In the genomic region with DNA sequence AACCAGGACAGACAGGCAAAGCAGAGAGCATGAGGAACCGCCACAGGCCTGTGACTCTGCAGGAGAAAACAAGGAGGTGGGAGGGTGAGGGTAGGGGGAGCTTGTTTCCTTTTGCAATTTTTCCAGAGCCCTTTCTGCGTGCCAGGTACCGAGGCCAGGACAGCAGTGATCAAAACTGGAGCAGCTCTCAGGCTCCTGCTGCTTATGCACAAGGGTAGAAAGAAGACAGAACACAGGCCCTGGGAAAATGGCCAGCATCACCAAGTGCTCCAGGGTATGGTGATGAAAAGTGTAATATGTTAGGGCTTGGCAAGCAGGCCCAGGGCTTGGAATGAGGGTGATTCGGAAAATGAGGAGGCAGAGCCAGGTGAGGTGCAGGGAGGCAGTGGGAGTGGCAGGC, we compare ENCODE assay signal across 15 mouse cellular contexts.
DNase-seq lines count a peak whose midpoint lies in the region; ATAC-seq lines count a peak whose summit lies in the region.
"Had no signal": no experiment of that assay in that cellular context is flagged by ENCODE, and none has a peak within 500 bp of the region (broad histone marks: within the 10 kb centered on the region; RNA-seq: fewer than 3 reads in every experiment).

No protein-coding gene starts in this region.

- peaks cover 9% of the 10 kb centered on the region; the same call in 1 of the 2 replicates for H3K4me1 ChIP-seq in embryonic facial prominence, embryonic 14.5 days (ENCODE audit: control insufficient read depth, insufficient read depth, low read length)
- peaks cover 9% of the 10 kb centered on the region for H3K4me1 ChIP-seq in embryonic facial prominence, embryonic 10.5 days
- H3K4me1 ChIP-seq in heart, embryonic 16.5 days (ENCODE audit: control insufficient read depth, insufficient read depth, low read length), result peaks cover 5% of the 10 kb centered on the region; the same call in 1 of the 2 replicates
- H3K4me1 ChIP-seq: hindbrain, embryonic 15.5 days; lung, embryonic 15.5 days; midbrain, embryonic 12.5 days had no signal

- no peak overlapping the region for H3K27ac ChIP-seq in embryonic facial prominence, embryonic 14.5 days (replicated peaks; ENCODE audit: low read depth, low read length)
- no peak overlapping the region for H3K27ac ChIP-seq in embryonic facial prominence, embryonic 10.5 days (replicated peaks)
- H3K27ac ChIP-seq in heart, embryonic 16.5 days (ENCODE audit: low read length), result peak overlapping the region; percentile 48
- H3K27ac ChIP-seq: hindbrain, embryonic 15.5 days; lung, embryonic 15.5 days; midbrain, embryonic 12.5 days had no signal

- no peak overlapping the region for H3K4me3 ChIP-seq in embryonic facial prominence, embryonic 14.5 days (ENCODE audit: low read depth, low read length)
- no peak overlapping the region for H3K4me3 ChIP-seq in embryonic facial prominence, embryonic 10.5 days
- no peak overlapping the region for H3K4me3 ChIP-seq in heart, embryonic 16.5 days (ENCODE audit: low read length)
- H3K4me3 ChIP-seq: hindbrain, embryonic 15.5 days; lung, embryonic 15.5 days; midbrain, embryonic 12.5 days had no signal

- WGBS in embryonic facial prominence, embryonic 14.5 days, result 44% methylated on average over 4 of the region's 4 CpGs
- 64% methylated on average over 4 of the region's 4 CpGs for WGBS in embryonic facial prominence, embryonic 10.5 days
- 35% methylated on average over 4 of the region's 4 CpGs for WGBS in heart, embryonic 16.5 days

- H3K4me2 ChIP-seq in embryonic facial prominence, embryonic 14.5 days (ENCODE audit: low read depth, low read length), result no peak overlapping the region
- H3K4me2 ChIP-seq in heart, embryonic 16.5 days (ENCODE audit: low read depth, low read length), result no peak overlapping the region
- H3K4me2 ChIP-seq: hindbrain, embryonic 15.5 days; lung, embryonic 15.5 days; midbrain, embryonic 12.5 days had no signal

- H3K9me3 ChIP-seq in embryonic facial prominence, embryonic 14.5 days (ENCODE audit: control insufficient read depth, low read length), result no peaks in the 10 kb centered on the region
- no peaks in the 10 kb centered on the region for H3K9me3 ChIP-seq in embryonic facial prominence, embryonic 10.5 days
- H3K9me3 ChIP-seq in heart, embryonic 16.5 days (replicated peaks; ENCODE audit: control insufficient read depth, low read length), result no peaks in the 10 kb centered on the region
- H3K9me3 ChIP-seq: hindbrain, embryonic 15.5 days; lung, embryonic 15.5 days; midbrain, embryonic 12.5 days had no signal

- H3K9ac ChIP-seq in embryonic facial prominence, embryonic 14.5 days (ENCODE audit: low read depth, low read length), result no peak overlapping the region
- no peak overlapping the region for H3K9ac ChIP-seq in heart, embryonic 16.5 days (ENCODE audit: low read length)
- H3K9ac ChIP-seq: hindbrain, embryonic 15.5 days; lung, embryonic 15.5 days; midbrain, embryonic 12.5 days had no signal

- no peaks in the 10 kb centered on the region for H3K36me3 ChIP-seq in embryonic facial prominence, embryonic 14.5 days (ENCODE audit: control insufficient read depth, insufficient read depth, low read length)
- no peaks in the 10 kb centered on the region for H3K36me3 ChIP-seq in embryonic facial prominence, embryonic 10.5 days (replicated peaks)
- no peaks in the 10 kb centered on the region for H3K36me3 ChIP-seq in heart, embryonic 16.5 days (ENCODE audit: control insufficient read depth, insufficient read depth)
- H3K36me3 ChIP-seq: hindbrain, embryonic 15.5 days; lung, embryonic 15.5 days; midbrain, embryonic 12.5 days had no signal

- H3K27me3 ChIP-seq in embryonic facial prominence, embryonic 14.5 days (replicated peaks; ENCODE audit: control insufficient read depth, insufficient read depth, low read length), result no peaks in the 10 kb centered on the region
- peaks cover 12% of the 10 kb centered on the region; the same call in 1 of the 2 replicates for H3K27me3 ChIP-seq in embryonic facial prominence, embryonic 10.5 days (replicated peaks; ENCODE audit: low read depth, poor library complexity, severe bottlenecking)
- H3K27me3 ChIP-seq in heart, embryonic 16.5 days (ENCODE audit: control insufficient read depth, insufficient read depth, low read length), result peaks cover 8% of the 10 kb centered on the region
- H3K27me3 ChIP-seq: hindbrain, embryonic 15.5 days; lung, embryonic 15.5 days; midbrain, embryonic 12.5 days had no signal

- DNase-seq in embryonic facial prominence, embryonic 14.5 days (ENCODE audit: low spot score), result peak; percentile 53
- DNase-seq in embryonic facial prominence, embryonic 10.5 days (ENCODE audit: low spot score), result no peak
- peak; percentile 24 for DNase-seq in kidney, adult 11 months
- no peak for DNase-seq in kidney, postnatal 10 days
- peak; percentile 44 for DNase-seq in NIH3T3 (ENCODE audit: low read depth)
- no peak for DNase-seq in frontal cortex, postnatal 10 days (ENCODE audit: low spot score in 2 of 2)
- DNase-seq in frontal cortex, postnatal 14 days (ENCODE audit: low spot score in 2 of 2), result no peak
- DNase-seq: adrenal gland, postnatal 25 days; embryo, embryonic 11 days; thymus, postnatal 4 days had no signal

- ATAC-seq in embryonic facial prominence, embryonic 14.5 days (ENCODE audit: low read depth), result peak; percentile 47; the same call in 1 of the 2 replicates
- peak; percentile 82 for ATAC-seq in heart, embryonic 16.5 days (replicated peaks; ENCODE audit: extremely low read depth, insufficient read depth, low FRiP score)
- ATAC-seq: CD4-positive, CD25-positive, alpha-beta regulatory T cell, adult 4 months had no signal

Comparison
In these comparisons a context has a peak if more than half of its experiments do, and no peak if none do; other contexts are left out.
1. DNase-seq: peak in embryonic facial prominence, embryonic 14.5 days (single experiment), kidney, adult 11 months (single experiment) and NIH3T3 (single experiment); none in embryonic facial prominence, embryonic 10.5 days (single experiment), kidney, postnatal 10 days (single experiment), frontal cortex, postnatal 10 days (0 of 2) and frontal cortex, postnatal 14 days (0 of 2).